Mouse (Mus musculus) erythroid progenitor cell, adult 5-6 weeks (primary cell): ENCODE results near the gene Ypel2. TPM values are rescaled to one million over a fixed set of nuclear protein-coding genes. Genes with fewer than 3 reads are reported as not detected.

Experiments used
- ATAC-seq: replicated peaks from 2 replicates; pipeline ENCODE4 v1.8.0; 2016; ENCODE audit warnings: moderate number of reproducible peaks, mild to moderate bottlenecking, moderate TSS enrichment, inconsistent platforms; ENCODE audit not compliant: poor library complexity, low FRiP score, severe bottlenecking
- total RNA-seq, 2 experiments: library from RNA; stranded (forward) in 1 of 2; stranded (reverse) in 1 of 2; fragments of 150-400 nt in 1 of 2; fragments of 186-747, 209-891 nt in 1 of 2; gene quantifications; 2 replicates each; pipeline versions ENCODE4 v1.2.3 to v1.2.4; 2015 to 2017; ENCODE audit warnings: low replicate concordance in 2 of 2

Ypel2 gene
- total RNA-seq, 2 experiments from 2014 or later: 1.5 to 2.9 TPM

DNA sequence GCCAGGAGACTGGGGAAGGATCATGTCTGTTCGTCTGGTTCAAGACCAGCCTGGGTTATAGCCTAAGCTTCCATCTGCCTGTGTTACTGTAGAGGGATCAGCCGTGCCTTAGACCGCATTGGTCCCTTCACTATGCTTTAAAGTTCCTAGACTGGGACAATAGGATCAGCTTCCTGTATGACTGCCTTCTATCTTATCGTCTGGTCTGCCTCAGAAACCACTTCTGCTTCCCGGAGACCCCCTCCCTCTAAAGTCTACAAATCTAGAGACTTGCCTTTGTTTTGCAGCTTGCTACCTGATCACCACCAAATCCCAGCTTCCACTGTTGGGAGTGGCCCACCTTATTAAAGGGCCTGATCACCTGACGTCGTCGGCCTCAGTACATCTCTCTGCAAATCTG lies 7.7 kb upstream of the Ypel2 start:
- no peak for ATAC-seq

DNA sequence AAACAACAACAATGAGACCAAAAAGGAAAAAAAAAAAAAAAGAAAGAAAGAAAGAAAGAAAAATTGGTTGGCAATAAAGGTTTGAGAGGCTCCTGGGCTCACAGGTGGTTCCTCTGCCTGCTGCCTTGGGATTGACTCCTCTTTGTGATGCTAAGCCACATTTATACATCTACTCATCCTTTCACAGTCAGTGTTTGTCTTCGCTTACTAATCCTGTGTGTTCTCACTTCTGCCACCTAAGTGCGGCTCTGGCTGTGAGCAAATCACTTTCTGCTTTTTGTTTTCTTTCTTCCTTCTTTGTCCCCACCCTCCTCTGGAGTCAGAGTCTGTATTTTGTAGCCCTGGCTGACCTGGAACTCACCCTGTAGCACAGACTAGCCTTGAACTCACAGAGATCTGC lies 2.8 kb upstream of the Ypel2 start:
- ATAC-seq: no peak

DNA sequence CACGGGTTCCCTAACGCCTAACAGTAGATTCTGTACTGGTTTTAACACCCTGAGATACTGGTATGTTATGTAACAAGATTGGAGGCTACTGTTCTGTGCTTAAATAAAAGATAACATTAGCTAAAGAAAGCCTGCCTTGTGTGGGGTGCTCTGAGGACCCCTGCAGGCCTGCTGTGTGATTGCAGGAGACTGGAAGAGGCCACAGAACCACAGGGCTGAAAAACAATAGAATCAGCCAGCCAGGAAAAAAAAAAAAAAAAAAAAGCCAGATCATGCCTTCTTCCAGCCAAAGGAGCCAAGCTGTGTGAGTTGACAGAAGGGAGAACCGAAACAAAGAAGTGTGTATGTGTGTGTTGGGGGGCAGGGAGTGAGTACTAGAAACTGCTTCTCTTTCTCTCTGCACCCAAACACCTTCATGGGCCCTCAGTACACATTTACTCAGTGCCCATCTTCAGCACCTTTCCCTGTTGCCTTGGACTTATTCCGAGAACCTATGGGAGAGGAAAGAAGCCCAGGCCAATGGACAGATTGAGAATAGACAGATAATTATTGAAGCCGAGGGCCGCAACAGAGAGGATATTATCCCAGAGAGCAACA lies 2.2 kb upstream of the Ypel2 start:
- peak; percentile 67 for ATAC-seq

DNA sequence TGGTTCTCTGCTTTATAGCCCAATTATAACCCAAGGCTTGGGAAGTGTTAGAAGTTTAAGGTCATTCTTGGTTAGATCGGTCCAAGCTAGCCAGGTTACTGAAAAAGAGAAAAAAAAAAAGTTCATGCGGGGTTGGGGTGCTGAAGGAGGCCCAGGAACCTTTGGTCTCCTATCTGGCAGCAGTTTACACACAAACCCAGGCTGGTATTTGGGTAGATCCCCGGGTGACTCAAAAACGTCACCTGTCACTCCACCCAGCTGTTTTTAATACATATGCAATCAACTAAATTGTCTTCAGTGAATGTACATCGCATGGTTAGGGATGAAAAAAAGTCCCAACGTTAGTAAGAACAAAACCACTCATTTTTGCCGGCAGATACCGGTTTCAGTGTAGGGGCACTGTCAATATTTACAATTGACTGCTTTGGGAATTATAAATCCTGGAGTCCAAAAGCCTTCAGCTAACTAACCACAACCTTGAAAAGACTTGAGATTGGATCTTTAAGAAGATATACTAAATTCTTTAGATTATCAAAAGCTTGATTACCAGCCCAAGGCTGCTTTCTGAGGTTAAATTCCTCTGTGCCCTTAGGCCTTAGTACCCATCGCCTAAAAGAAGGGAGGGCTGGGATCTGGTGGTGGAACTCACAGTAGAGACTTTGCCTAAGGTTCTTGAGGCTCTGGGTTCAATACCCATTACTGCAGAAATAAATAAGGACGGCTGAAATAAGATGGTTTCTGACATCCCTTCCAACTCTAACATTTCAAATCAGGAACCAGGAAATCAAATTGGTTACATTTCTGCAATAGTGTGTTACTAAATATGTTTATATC lies 1.5 kb upstream of the Ypel2 start:
- no peak for ATAC-seq

DNA sequence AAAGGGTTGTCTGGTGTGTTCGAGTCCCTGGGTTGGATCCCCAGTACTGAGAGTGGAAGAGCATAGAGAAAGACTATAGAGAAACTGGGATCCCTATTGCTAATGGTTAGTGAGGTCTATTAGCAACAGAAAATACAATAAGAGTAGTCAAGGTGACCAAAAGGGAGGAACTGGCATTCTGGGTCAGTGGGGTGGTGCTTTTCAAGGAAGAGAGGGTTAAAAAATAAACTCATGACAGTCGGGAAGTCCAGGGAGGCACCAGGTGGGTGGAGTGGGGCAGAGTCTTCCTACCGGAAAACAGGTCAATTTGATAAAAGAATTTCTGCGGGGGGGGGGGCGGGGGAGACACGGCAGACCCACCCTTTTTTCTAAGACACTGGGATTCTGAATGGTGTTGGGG lies 823 bp upstream of the Ypel2 start:
- no peak for ATAC-seq

DNA sequence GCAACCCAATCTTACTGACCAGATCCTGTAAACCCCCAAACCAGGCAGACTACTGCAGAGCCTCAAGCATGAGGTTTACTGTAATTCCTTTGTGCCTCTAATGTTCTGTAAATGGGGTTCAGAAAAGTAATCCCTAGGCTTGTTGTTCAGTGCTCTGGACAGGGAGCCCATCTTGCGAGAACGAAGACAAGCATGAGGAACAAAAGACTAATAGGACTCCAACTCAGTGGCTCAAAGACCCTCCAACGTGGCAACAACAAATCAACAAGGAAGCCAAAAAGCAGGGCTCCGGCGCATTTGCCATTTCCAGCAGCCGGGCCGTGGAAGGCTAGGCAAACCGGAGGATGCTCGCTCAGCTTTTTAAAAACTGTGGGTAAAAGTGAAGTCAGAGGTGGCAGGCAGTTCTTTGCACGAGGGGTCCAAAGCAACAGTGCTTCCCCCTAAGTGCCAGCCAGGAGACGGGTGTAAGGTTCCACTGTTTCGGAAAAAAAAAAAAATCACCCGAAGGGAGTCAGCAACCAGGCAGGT lies 982 bp downstream of the Ypel2 start:
- ATAC-seq: no peak

DNA sequence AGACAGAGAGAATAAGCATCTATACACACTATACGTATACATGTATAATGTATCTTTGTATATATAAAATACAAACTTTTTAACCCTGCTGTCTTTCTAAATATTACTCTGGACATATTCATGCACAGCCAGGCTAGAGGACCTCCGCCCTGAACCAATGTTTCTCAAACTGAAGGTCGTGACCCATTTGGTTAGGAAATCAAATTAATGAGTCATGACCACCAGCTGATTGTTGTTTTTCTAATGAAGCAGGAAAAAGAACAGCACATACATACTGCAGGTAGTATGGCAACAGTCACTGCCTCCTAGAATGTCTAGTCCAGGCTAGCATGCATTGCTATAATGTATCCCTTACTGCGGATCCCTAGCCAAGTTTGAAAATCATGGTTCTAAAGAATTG lies 2.3 kb downstream of the Ypel2 start:
- no peak for ATAC-seq

DNA sequence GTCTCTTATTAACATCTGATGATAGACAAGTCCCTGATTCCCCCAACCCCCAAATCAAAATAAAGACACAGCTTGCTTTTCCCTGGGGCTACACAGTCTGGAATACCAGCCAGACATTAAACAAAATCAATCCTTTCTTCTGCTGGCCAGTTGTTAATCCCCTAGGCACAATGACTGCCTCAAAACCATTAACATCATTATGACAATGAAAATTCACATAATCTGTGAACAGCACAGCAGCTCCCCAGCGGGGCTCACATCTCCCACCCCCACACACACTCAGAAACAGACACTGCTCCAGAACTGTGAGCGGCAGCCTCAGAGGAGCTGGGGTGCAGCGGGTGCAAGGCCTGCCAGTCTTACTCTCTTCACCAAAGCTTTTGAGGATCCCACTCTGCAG lies 3.2 kb downstream of the Ypel2 start:
- no peak for ATAC-seq

DNA sequence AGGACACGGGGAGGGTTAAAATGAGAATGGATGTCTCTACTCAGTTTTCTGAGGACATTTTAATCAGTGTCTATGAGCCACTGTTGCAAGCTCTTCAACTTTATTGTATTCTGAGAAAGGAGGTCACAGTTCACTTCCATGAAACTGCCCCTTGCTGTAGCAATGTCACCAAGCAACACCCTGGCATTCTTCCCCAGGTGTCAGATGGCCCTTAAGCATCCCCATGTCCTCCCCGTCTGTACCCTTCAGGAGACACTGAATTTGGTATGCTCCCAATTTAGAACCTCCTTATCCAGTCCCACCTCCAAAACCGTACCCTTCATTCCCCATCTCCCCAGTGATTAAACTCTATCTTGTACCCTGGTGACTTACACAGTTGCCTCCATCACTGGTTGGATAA lies 8.5 kb downstream of the Ypel2 start:
- ATAC-seq: no peak

DNA sequence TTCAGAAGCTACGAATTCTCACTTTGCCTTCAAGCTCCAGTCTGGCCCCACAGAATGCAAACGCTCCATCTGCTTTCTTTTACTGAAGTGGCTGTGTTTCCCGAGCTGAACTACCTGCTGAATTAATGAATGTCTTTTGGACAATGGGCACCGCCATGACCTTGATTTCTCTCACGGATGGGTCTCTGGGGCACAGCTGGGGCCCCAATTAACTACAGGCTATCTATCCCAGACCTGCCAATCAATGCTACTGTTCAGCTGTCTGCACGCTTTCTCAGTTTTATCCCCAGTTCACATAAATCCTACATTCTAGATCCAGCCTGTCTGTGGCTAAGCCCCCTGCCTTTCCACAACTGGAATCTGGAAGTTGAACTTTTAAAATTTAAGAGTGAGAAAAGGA lies 10.5 kb downstream of the Ypel2 start:
- ATAC-seq: no peak

DNA sequence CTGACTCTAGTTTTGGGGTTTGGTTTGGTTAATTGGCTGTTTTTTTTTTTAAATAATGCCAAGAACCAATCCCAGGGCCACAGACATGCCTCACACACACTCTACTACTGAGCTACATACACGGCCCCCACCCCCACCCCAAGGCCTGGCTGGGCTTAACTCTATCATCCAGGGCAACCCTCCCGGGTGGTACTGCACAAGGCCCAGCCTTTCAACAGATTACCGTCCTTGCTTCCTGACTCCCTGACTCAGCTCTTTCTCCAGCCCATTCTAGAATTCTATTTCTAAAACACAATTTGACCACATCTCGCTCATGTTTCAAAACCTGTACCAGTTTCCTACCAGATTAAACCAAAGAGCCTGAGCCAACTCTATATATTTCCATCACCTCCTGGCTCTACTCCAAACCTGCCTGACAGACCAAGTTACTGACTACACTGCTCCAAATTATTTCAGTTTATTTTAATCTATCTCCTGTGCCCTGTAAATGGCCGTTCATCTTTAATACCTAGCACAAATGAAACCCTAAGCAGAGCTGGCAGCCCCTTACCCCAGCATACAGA lies 12.2 kb downstream of the Ypel2 start:
- ATAC-seq: no peak

DNA sequence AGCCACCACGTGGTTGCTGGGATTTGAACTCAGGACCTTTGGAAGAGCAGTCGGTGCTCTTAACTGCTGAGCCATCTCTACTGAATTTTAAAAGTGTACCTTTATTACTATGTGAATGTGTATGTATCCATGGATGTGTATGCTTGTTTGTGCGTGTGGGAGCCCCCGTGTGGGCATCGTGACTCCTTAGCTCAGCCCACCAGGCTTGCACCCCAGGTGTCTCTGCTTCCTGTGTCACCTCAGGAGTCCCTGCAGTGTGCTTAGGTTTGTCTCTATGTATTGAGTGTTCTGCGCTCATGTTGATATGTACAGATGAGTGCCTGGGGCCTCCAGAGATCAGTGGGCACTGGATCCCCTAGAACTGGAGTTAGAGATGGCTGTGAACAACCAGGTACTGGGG lies 13.0 kb downstream of the Ypel2 start:
- ATAC-seq: no peak

DNA sequence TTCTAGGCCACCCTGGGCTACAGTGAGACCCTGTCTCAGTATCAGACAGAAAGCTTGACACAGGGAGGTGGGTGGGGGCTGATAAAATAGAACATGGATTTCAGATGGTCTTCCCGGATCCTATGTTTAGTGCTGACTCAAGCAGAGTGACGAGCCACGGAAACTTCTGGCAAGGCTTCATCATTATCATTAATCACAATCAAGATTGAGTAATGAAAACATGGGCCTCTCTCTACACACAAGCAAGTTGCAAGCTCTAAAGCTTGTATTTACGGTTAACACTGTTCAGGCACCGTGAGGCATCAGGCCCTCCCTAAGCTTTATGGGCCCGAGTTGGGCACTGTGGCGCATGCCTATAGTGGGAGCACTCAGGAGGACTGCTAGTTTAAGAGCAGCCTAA lies 13.7 kb downstream of the Ypel2 start:
- no peak for ATAC-seq

DNA sequence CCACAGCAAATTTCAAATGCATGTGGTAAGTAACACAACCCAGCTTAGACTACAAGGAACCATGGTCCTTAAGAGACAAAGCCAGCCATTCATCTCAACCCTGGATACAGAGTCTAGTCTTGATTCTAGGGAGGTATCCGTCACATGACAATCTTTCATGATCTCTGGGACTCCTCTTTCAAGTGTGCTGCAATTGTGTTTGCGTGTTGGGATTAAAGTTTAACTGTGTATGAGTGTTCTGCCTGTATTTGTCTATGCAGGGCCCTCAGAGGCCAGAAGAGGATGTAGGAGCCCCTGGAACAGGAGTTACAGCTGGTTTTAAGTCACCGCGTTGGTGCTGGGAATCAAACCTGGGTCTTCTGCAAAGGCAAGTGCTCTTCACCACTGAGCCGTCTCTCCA lies 16.3 kb downstream of the Ypel2 start:
- ATAC-seq: no peak

DNA sequence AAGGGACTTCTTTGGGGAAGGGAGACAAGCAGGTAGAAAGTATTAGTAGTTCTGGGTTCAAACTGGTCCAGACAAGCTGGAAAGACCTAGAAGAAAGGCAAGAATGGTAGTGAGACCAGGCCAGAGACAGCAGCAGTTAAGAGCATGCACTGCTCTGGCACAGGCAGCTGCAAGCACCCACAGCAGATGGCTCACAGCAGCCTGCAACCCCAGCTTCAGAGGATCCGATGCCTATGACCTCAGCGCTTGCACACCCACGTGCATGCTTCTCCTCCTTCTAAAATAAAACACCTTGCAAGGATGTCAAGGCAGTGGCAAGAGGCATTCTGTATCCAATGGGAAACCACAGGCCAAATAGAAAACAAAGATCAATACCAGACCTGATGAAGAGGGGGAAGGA lies 19.1 kb downstream of the Ypel2 start:
- no peak for ATAC-seq

DNA sequence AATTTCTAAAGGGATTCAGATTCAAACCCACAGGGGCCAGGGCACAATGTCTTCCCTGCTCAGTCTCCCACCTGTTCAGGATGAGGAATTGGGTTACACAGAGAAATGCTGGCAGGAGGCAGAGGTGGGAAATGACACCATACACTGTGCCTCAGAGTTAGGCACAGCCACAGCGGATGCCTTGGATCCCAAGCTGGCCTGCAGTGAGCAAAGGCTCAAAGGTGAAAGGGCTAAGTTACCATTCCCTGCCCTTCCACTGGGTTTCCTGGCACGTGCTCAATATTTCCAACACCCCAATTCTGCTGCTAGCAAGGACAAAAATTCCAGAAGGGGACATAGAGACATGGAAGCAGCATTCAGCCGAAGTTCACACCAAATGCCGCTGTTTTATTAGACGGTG lies 20.3 kb downstream of the Ypel2 start:
- no peak for ATAC-seq

DNA sequence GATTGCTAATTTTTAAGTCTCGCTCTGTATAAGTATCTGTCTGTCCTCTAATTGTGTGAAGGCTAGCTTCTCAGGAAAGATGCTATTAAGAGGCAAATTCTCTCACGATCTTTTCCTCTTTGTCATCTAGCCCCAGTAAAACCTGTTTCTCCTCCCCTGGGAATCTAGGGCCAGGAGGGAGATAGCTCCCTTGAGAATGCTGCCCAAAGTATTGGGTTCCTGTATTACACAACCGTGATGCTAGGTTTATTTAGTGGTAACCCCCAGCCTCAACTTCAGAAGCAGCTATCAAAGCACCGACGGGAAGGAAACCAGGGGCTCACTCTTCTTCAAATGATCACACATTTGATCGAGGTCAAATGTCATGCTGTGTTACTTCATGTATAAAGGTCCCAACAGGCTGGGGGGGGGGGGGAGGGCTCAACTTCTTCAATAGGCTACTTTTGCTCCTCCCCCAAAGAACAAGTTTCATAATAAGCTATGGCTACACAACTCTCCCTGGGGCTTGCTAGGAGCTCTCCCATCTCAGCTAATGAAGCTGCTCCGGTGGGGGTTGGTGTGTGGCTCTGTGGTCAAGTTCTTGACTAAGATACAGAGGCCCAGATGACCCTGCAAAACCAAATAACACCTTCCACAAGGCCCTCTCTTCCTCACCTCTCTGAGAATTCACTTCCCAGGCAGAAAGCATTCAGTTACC lies 22.3 kb downstream of the Ypel2 start:
- ATAC-seq: no peak

DNA sequence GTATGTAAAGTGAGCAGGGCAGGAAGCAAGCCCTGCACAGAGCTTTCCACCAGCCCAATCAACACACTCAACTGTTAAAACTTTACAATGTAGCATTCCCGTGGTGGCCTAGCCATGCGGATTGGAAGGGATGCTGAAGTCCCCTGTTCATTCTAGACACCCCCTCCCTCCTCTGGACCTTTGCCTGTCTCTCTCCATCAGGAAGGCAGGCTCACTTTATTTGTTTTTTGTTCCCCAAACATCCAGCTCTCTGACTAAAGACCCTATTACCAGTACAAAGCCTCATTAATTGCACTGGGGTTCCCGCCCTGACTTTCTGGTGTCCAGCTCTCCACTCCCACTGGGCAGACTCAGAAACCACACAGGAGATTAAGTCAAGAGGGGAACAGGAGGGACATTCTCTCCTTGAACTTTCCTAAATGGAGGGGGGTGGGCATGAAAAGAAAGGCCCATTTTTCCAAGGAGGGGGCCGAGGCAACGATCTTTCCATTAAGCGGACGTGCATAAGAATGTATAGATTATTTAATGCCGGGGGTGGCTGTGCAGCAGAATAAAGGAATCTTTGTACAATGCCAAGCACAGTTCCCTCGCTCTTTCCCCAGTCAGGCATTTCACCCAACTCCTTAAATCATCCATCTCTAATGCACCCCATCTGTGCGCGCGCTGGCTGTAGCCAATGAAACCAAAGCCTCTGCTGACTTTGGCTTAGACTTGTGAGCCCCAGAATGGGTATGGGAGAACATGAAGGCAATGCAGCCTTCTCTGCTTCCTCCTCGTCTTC lies 24.3 kb downstream of the Ypel2 start:
- ATAC-seq: no peak

DNA sequence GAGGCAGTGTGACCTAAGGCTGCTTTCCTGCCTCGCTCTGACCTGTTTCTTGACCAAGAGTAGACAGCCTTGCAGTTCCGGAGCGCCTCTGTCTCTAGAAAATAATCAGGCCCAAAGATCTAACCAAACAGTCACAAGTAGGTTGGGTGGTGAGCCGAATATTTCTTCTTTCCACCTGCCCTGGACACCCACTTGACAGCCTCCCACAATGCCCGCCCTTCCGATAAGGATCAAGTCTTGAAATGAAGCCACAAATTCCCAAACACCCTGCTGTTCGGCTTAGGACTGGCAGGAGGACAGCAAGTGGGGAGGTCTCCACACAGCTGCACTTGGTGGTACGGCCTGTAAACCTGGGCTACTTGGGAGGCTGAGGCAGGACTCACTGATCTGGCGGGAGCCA lies 26.0 kb downstream of the Ypel2 start:
- no peak for ATAC-seq

DNA sequence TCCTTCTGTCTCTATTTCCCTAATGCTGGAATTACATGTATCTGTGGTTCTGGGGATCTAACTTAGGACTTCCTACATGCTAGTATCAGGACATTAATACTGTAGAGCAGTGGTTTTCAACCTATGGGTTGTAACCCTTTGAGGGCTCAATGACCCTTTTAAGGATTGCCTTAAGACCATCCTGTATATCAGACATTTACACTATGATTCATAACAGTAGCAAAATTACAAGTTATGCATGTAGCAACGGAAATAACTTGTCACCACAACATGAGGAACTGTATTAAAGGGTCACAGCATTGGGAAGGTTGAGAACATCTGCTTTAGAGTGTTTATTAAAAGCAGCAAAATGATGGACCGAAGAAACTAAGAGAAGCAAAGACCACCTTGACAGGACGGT lies 26.8 kb downstream of the Ypel2 start:
- no peak for ATAC-seq
